Mouse (Mus musculus) frontal cortex, postnatal 10 days (tissue): Measurements from ENCODE around the gene Tmem259.

Source experiments
- DNase-seq, 2 experiments: peaks; one replicate each; pipeline ENCODE4 v3.0.0; 2022; ENCODE audit warnings: low spot score in 2 of 2, mixed read lengths in 1 of 2

The Tmem259 gene

DNA sequence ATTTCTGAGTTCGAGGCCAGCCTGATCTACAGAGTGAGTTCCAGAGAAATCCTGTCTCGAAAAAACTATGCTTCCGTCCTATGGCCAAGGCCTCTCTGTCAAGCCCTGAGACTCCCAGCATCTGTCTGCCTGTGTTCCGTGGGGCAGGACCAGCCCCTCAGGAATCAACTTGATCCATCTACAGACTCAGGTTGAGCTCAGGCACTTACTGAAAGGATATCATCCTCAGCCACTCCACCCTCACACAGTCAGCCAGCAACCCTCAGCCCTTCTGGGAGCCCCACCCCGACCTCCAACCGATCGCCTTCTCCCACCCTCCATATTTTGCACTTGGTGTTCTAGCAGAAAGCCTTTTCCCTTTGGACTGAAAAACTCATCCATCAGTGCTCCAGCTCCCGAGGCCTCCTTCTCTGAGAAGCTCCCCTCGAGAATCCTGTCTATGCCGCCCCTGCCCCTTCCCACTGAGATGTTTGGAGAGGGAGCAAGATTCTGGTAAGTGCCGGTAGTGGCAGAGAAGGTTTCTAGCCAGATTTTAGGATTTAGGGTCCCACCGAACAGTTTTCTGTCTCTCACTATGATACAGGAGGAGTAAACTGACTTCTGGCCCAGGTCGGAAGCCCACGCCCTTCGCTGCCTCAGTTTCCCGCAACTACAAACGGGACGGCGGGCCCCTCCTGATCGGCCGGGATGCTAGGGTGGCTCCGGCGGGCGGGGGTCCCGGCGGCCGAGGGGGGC lies 3.8 kb upstream of the Tmem259 start:
- DNase-seq, result no peak

DNA sequence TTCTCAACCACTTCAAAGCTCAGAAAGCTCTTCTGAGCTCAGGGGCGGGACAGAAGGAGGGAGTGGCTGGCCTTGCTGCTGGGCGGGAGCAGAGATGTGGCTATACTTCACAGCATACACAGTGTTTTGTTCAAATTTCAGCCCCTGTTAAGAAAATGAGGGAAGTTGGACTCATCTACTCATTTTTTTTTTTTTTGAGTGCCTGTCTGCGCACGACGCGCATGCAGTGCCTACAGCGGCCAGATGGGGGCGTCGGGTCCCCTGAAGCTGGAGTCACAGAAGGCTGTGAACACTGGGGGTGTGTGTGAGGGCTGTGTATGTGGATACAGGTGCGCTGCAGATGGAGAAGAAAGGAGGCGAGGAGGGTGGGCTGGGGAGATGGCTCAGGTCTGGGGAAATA lies 2.8 kb upstream of the Tmem259 start:
- DNase-seq, result peak; percentile 70 to 75

DNA sequence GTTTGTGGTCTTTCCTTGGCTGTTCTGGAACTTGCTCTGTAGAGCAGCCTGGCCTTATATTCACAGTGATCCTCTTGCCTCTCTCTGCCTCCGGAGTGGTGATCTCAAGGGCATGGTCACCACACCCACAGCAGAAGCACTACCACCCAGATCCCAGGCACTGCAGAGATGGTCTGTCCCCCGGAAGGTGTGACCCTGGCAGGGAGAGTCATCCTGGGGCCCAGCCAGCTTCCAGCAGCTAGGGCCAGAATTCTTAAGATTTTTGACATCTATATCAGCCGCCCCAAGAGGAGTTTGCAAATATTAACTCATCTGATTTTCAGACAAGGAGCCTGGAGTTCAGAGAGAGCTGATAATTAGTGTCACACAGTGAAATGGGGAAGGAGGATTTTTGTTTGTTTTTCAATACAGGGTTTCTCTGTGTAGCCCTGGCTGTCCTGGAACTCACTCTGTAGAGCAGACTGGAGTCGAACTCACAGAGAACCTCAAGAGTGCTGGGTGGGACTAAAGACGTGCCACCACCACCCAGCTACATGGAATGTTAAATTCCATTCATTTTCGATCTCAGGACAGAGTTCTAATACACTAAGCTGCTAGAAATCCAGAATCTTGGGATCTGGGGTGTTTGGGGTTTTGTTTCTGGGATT lies 2.2 kb upstream of the Tmem259 start:
- DNase-seq, result no peak

DNA sequence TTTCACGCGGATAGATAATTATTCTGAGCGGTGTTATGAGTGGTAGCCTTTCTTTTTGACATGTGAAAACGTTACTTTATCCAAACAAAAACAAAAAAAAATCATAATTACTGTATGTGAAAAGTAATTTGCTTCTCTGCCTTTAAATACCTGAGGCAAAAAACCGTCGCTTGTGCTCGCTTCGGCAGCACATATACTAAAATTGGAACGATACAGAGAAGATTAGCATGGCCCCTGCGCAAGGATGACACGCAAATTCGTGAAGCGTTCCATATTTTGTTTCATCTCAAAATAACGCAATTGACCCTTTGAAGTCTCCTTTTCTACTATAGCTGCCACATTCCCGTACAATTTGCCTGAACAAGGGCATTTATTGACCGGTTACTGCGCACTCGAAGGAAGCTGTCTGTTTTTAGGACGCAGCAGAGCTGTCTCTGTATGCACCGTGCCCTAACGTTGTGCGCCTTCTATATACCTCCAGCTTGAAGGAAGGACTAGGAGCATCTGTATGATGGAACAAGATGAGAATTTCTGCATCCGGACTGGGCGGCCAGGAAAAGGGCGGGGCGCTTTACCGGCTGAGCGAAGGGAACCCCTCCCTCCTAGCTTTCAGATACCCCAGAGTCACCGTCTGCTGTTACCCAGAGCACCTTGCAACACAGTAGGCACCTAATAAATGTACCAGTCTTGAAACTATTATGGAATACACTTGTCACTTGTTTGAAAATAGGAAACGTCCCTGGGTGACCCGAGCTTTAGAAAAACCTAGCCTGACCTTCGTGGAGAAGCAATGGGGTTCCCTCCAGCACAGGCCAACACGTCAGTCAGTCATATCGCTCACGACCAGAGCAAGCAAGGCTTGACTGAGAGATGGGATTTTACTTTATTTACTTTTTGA lies 1.5 kb upstream of the Tmem259 start:
- DNase-seq, result peak in 1 of 2 experiments; percentile 54

DNA sequence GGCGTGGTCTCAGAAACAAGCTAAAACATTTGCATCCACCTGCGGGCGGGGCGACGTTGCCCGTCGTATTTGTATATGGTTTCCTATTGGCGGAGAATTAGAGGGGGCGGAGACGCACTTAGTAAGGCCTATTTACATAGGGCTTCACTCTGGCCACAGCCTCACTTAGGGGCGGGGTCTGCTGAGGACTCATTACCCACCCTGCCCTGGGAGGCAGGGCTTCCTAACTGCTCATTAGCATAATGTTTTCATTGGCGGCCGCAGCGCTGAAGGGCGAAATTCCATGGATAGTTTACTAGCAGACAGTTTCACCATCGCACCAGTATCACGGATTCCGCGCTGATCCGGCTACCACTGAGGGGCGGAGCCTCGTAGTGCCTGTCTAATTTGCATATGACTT lies 741 bp upstream of the Tmem259 start:
- DNase-seq, result peak; percentile 94 to 98

DNA sequence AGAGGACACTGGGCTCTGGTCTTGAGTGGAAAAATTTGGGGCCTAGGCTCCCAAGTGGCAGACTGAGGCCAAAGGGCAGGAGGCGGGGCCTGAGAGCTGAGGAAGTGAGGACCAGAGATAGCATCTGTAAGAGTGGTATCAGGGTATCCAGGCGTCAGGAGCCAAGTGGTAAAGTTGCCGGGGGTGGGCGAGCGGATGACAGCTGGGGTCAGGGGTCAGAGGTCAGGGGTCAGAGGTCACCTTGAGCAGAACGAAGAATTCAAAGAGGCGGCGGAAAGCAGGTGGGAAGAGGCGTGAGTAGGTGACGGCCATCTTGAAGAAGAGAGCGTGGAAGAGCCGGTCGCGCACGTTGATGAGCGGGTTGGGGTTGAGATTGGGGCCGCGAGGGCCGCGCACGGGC lies 460 bp downstream of the Tmem259 start:
- DNase-seq, result peak; percentile 72 to 82

DNA sequence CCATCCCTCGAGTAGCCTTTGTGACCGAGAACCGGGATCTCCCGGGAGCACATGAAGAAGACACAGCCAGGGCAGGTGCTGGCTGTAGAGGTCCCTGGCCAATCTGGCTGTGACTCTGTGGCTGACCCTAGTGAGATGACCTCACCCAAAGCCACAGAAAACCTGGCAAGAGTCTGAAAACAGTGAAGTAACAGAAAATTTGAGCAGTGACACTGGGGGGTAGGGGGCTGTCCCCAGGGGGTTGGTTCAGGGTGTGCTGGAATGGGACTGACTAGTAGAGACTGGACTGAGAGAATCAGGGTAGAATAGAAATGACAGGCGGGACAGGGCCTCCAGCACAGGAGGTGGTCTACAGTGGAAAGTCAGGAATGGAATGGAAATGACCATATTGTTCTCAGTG lies 925 bp downstream of the Tmem259 start:
- no peak for DNase-seq

DNA sequence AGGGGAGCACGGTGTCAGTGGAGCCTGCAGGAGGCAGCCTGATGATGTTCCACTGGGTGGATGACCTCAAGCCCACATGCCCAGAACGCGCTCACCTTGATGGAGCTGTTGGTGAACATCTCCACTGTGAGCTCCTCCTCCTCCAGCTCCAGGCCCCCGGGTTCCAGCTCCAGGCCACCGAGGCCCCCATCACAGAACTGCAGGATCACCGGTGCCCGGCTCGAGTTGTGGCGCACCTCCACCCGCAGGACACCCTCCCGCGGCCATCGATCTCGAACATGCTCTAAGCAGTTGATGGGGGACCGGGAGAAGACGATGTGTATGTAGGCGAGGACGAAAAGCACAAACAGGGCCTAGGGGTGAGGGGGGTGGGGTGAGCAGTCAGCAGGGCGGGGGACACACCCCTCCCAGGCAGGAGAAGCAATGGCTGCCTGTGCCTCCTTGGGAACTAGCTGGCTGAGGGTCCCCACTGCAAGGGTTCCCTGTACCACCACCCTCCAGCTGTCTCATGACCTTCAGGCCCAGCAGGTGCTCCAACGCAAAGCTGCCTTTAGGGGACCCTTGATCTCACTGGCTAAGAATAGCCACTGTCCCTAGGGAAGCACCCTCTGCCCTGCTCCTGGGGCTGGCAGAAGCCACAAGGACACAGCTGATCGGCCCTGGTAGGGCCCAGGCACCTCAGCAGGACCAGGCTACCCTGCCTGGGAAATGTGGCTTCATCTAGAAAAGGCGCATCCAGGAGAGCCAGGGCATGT lies 4.6 kb downstream of the Tmem259 start:
- no peak for DNase-seq

DNA sequence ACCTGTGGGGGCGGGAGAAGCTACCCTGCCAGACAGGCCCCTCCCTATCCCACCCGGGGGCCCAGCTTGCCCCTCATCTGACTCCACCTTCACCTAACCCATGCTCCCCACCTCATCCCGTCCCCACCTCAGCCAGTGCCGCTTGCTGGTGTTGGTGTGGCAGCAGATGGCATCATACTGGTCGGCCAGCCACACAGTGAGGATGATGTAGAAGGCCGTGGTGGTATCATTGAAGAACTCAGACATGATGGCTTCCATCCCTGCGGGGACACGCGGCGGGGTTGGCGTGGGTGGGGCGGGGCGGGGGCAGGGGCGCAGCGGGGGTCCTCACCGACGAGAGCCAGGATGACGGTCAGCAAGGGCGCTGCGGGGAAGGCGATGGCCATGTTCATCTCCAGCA lies 6.1 kb downstream of the Tmem259 start:
- no peak for DNase-seq

DNA sequence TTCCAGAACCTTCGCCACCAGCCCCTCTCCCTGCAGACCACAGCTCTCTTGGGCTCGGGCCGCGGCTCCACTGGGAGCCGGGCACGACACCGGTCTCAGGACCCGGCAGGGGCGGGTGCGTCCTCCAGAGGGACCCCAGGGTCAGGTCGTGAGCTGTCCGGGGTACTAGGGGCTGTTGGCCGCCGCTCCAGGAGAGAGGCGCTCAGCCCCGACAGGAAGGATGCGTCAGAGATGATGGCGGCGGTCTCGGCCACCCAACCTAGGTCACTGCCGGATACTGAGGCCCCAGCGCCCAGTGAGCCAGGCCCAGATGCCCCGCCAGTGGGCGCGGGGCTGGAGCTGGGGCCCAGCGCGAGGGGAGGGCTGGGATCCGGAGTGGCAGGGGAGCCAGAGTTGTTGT lies 6.8 kb downstream of the Tmem259 start:
- no peak for DNase-seq

DNA sequence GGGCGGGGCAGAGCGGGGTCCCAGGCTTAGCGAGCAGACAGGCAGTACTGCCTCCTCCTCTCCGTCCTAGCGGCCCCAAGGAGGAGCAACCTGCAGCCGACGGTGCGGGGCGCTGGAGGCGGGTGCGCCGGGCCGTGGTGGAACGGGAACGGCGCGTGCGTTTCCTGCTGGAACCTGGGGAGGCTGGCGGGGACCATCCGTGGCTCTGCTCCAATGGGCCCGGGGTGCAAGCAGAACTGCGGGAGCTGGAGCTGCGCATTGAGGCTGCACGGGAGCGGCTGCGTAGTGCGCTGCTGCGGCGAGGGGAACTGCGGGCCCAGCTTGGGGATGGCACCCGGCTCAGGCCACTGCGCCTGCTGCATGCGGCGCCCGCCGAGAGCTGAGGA lies 7.4 kb downstream of the Tmem259 start:
- no peak for DNase-seq

DNA sequence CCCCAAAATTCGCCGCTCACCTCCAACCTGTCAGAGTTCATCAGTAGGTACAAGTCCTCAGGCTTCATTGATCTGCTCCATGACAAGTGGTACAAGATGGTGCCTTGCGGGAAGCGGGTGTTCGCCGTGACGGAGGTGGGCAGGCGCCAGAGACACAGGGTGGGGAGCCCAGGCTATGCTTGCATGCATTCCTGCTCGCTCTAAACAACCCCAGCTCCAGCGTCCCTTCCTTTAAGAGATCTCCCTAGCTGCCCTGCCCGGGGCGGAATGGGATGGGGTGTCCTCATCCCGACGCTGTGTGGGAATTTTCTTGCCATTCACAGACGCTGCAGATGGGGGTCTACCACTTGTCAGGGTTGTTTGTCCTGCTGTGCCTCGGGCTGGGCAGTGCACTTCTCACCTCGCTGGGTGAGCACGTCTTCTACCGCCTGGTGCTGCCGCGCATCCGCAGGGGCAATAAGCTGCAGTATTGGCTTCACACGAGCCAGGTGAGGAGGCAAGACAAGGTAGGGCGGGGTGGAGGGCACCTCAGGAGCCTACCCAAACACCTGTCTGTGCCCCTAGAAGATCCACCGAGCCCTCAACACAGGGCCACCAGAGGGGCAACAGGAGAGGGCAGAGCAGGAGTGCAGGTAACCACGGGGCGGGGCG lies 7.9 kb downstream of the Tmem259 start:
- no peak for DNase-seq

DNA sequence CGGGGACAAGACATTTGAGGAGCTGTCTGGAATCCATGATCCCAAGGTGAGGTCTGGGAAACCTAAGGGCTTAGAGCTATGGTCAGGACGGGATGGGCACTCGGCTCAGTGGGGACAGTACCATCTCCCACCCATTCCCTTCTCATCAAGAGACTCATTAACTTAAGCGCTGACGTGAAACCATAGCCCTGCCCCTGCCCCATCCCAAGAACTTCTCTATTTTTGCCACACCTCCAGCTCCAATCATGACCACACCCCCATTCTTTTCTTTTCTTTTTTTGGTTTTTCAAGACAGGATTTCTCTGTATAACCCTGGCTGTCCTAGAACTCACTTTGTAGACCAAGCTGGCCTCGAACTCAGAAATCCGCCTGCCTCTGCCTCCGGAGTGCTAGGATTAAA lies 9.5 kb downstream of the Tmem259 start:
- DNase-seq, result no peak

DNA sequence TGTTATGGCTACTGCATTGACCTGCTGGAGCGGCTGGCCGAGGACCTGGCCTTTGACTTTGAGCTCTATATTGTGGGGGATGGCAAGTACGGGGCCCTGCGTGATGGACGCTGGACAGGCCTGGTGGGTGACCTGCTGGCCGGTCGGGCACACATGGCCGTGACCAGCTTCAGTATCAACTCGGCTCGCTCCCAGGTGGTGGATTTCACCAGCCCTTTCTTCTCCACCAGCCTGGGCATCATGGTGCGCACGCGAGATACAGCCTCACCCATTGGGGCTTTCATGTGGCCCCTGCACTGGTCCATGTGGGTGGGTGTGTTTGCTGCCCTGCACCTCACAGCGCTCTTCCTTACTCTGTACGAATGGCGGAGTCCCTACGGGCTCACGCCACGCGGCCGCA lies 10.0 kb downstream of the Tmem259 start:
- no peak for DNase-seq

DNA sequence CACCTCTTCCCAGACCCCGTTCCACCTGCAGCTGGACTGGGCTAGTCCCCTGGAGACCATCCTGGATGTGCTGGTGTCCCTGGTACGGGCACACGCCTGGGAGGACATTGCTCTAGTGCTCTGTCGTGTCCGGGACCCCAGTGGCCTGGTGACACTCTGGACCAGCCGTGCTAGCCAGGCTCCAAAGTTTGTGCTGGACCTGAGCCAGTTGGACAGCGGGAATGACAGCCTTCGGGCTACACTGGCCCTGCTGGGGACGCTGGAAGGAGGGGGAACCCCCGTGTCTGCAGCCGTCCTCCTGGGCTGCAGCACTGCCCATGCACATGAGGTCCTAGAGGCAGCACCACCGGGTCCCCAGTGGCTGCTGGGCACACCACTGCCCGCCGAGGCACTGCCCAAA lies 11.3 kb downstream of the Tmem259 start:
- no peak for DNase-seq

DNA sequence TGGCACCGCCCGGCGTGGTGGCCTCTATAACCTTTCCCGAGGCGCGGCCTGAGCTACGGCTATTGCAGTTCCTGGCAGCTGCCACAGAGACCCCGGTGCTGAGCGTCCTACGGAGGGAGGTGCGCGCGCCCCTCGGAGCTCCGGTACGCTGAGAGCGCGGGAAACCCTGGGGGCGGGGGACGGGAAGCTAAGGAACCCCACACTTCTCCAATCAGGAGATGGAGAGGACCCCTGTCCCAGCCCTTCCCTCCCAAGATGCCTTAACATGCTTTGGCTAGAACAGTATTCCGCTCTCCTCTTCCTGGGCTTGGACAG lies 13.0 kb downstream of the Tmem259 start:
- no peak for DNase-seq

DNA sequence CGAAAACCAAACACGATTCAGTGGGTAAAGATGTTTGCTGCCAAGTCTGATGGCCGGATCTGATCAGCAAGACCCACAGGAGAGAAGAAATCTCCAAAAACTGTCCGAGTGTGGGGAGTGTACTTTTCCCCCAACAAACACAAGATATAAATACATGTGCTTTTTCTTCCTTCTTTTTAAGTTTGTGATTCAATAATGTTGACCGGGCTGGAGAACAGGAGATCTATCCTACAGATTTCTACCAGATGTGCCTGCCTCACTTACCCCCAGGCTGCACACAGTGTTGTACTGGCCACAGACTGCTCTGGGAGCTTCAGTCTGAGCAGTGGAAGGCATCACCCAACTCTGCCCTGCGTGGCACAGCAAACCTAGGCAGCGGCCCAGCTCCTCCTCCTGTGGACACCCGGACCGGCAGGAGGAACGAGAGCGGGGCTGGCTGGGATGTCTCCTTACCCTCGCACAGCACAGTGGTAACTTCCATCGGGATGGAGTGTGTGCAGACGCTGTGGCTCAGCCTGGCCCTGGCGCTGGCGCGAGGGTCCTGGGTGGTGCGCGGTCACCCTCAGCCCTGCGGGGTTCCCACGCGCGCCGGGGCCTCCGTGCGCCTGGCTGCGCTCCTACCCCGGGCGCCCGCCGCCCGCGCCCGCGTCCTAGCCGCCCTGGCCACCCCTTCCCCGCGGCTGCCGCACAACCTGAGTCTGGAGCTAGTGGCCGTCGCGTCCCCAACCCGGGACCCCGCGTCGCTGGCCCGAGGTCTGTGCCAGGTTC lies 13.5 kb downstream of the Tmem259 start, which contains the start of gene Grin3b:
Gene Grin3b (plus strand): TSS at position 301 of the 768 bp plus-strand sequence.
- no peak for DNase-seq

DNA sequence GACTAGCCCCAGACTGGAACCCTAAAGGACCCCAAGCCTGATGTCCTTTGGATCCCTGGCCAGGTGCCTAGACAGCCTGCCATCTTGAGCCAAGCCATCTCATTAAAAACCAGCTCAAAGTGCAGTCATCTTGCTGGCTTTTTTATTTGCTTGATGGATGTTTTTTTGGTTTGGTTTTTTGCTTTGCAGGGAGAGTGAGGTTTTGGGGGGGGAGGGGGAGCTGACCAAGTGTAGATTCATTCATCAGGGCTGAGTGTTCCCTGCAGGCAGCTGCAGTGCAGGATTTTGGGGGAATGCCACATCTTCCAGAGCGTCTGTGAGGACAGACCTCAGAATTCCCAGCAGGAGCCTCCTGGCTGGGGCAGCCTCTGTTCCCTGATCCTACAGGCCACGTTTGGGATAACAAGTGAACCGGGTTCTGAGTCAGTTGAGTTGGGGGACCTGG lies 15.0 kb downstream of the Tmem259 start:
- no peak for DNase-seq

DNA sequence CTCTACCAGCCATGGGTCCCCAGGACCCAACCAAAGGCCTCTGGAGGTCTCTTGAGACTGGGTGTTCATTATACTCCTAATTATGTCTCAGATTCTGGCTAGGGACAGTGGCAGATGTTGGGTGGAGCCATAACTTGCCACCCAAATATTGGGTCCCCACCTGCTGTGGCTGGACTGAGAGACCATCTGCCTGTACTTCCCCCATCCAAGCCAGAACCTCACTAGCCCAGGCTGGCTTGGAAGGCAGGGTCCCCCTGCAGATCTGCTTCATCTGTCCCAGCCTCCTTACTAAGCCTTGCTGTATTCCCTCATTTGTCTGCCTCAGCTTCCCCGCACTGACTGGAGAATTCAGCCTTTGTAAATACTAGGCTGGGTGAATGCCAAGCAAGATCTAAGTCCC lies 15.9 kb downstream of the Tmem259 start:
- DNase-seq, result no peak

DNA sequence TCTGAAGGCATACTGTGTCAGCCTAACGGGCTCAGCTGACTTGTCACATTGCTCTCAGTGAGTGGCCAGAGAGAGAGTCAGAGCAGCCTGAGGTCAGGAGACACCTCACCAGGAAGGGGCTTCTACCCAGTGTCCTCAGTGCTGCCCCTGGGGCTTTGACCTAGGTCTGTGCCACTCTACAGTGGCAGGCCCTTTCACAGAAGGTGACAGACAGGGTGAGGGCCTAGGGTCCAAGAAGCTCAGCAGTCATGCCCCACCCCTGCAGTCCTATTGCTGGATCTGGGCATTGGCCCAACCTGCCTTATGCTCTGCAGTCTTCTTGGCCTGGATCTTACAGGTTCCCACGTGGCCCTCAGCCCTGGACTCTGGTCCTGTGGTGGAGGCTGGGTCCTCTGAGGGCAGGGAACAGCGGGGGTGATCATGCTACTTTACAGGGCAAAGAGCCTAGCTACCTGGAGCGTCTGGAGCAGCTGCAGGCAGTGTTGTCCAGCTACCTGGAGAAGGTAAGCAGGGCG lies 17.2 kb downstream of the Tmem259 start:
- DNase-seq, result no peak
